Mouse (Mus musculus): ENCODE measurements around the gene Pla2r1.

The Pla2r1 gene

DNA sequence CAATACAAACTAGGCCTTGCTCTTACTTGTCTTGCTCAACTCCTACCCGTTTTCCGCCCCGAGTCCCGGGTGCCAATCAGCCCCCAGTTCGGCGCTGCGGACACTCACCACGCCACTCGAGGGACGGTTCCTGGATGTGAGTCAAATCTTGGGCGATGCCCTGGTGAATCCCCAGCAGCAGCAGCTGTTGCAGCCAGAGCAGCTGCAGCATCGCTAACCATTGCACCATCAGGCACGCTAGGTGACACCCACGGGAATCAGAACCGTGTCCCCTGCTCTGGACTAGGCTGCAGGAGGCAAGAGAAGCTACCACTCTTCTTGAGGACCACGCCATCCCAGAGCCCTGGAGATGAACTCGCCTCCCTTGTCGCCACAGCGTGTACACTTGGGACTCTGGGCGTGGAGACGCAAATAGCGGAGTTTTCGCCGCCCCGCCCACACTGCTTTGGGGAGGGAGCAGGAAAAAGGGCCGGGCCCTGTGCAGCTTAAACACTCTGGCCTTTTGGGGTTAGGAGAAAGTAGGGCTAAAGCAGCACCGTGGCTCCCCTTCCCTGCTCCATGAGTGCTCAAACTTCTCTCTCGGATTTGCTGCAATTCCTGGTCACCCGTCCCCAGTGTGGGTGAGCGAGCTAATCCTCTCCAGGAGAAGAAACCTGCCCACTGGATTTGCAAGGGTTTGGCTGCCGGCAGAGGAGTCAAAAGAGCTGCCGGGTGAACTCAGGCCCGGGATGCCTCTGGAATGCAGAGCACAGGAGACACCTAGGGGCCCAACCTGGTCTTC lies at the start of gene Pla2r1:
TSS of gene Pla2r1 (minus strand) at position 407 of the 781 bp plus-strand sequence.
- DNase-seq (ENCODE audit: low spot score in 2 of 2), result peak; percentile 72 to 77

DNA sequence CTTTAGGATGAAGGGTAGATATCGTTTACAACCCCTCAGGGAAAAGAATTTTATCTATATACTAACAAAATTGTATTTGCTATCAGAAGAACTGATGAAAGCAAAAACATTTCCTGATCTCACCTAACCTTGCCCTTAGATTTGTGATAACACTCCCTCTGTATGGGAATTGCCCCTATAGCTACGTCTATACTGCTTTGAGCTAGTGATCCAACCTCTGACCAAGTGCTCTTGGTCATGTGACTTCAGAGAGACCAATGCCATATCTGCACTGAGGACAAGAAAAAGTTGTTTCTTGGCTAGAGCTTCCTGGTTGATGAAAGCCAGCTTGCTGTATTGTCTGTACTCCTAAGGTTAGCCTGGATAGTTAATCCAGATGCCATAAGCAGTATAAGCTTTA lies 48.2 kb upstream of the Pla2r1 start:
- DNase-seq (ENCODE audit: low spot score in 2 of 2), result no peak

DNA sequence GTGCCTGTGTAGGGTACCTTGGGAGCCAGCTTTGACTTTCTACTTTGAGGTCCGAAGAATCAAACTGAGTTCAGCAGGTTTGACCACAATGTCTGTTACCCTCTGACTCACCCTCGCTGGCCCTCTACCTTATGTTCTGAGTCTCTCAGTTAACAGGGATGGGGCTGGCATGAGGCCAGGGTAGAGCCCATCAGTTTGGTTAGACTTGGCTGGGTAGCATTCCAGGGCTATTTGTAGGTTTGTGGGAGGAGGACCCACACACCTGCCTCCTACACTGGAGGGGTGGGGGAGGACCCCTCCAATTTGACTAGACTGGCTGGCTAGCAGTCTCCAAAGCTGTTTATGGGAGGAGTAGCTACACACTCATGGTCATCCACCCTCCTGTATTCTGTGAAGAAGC lies 47.8 kb upstream of the Pla2r1 start:
- peak; percentile 26 to 39 for DNase-seq (ENCODE audit: low spot score in 2 of 2)

DNA sequence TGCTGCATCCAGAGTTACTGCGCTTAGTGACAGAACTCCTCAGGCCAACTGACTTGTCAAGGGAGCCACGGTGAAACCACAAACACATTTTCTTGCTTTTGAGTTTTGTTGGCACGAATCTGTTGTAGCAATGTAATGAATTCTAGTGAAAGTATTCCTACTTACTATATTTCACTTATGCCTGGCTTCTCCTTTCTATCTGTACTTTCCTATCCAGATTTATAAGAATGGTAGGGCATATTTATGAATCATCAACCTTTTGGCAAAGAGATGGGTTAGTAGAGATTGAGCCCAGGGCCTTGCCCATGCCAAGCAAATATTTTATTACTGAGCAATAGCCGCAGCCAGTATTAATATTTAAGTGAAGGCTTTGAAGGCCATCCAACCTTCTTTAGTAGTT lies 30.3 kb upstream of the Pla2r1 start:
- no peak for DNase-seq (ENCODE audit: low spot score in 2 of 2)

DNA sequence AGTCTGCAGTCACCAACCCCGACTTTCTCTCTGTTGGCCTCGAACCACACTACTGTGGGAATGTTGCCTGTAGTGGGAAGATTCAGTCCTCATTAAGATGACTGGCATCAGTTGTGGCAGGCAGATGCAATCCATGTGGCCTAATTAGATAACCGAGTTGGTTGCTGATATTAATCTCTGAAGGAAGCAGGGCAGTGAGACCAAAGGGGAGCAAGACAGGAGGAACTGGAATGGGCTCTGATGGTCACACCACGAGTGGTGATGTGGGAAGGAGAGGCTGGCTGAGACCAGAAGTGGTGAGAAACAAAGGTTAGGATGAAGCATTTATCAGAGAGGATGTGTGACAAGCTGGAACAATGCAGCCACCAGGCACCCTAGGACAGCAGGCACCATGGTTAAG lies 1.5 kb upstream of the Pla2r1 start:
- DNase-seq (ENCODE audit: low spot score in 2 of 2), result no peak

DNA sequence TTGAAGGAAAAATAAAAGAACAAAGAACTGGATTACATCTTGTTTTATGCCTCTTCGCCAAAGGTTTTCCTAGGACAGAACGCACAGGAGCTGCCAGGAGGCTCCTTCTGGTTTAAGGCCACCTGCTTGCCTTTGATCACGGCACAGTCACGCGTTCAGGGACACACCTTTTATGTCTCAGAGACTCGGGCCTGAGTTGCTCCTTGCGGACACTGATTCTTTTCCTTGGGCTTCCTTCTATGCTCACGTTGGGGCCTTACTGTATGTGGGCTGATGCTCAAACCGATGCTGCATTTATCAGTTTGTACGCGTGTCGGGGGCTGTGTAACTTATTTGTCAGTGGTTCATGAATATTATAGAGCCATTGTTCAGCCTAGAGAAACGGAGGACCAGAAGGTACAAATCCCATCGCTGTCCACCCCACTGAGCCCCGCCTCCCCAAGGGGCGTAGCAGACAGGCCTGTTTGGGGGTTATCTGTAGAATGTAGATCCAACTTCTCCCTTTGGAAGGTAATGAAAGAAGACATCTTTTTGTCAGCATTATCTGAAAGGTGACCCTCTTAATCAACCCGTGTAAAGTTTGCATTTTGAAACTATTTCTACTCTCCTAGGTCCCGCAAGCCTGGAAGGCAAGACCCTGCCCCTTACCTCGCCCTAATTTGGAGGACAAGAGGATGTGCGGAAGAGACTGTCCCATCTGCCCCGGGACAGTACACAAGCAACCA lies 769 bp downstream of the Pla2r1 start:
- no peak for DNase-seq (ENCODE audit: low spot score in 2 of 2)

DNA sequence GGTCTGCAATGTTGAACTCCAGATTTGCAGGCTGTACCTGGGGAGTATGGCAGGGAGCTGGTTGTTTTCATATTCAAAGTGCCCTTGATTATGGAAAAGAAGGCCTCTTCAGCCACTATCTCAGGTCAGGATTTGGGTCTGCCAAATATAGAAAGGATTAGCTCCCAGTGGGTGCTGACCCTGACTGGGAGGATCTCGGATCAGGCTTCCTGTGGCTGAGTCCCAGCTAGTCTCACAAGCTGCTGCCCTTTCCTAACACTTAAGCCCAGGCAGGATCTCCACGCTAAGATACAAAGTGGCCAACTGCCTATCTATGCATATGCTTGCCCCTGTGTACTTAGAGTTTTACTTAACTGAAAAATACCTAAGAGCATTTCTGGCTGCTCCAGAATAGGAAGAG lies 1.4 kb downstream of the Pla2r1 start:
- no peak for DNase-seq (ENCODE audit: low spot score in 2 of 2)

DNA sequence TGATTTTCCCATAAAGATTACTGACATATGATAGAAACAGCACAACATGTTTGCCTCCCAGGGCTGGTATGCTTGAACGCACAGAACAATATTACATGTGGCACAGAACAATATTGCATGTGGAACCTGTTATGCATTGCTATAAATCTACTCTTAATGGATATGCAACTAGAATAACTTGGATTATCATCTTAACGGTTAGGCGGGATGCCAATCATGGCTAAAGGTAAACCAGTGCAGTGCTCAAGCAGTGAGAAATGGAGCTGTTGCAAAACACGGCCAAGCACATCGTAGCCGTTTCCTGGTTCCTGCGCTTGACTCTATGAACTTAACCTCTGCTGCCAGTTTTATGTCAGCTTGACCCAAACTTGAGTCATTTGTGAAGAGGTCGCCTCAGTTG lies 2.6 kb downstream of the Pla2r1 start:
- peak in 1 of 2 experiments; percentile 6 for DNase-seq (ENCODE audit: low spot score in 2 of 2)

DNA sequence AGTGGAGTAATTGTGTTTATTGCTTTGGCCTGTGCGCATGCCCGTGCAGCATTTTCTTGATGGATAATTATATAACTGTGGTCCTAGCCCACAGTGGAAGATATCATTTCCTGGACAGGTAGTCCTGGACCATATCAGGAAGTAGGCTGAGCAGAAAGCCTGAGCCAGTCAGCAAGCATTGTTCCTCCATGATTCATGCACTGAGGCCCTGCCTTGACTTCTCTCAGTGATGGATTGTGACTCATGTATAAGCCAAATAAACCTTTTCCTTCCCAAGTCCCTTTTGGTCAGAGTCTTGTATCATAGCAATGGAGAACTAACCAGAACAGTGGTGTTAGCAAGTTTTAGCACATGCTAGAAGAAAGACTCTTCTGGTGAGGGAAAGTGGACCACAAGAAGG lies 3.3 kb downstream of the Pla2r1 start:
- peak in 1 of 2 experiments; percentile 12 for DNase-seq (ENCODE audit: low spot score in 2 of 2)

DNA sequence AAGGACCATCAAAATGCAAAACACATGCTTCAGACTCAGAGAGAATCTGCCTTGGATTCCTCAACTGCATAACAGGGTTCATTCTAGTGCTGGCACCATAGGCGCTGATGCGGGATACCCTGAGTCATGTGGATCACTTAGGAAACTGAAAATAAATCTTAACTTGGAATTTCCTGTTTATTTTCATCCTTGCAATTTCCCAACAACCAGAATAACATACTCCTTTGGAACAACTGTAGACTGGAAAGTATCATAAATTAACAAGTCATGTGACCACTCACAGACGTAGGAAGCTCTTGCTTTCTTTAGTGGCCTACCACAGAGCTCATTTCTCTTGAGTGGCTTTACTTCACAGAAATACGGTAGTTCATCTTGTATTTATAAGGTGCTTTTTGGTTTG lies 7.0 kb downstream of the Pla2r1 start:
- DNase-seq (ENCODE audit: low spot score in 2 of 2), result no peak

DNA sequence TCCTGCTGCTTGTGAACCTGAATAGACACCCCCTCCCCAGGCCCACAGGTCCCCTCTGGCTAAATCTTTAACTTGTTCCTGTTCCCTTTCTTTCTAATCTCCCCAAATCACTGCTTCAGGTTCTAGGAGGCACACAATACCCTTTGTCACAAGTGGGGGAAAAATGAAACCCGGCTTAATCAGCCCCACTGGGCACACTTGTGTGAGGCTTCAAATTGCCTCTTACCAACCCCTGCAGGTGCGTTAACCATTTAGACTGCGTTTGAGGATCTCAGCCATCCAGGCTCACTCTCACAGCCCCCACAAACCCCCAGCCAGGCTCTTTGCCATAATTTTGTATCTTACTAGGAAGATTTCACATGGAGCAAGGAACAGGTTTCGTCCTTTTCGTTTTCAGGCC lies 9.1 kb downstream of the Pla2r1 start:
- no peak for DNase-seq (ENCODE audit: low spot score in 2 of 2)

DNA sequence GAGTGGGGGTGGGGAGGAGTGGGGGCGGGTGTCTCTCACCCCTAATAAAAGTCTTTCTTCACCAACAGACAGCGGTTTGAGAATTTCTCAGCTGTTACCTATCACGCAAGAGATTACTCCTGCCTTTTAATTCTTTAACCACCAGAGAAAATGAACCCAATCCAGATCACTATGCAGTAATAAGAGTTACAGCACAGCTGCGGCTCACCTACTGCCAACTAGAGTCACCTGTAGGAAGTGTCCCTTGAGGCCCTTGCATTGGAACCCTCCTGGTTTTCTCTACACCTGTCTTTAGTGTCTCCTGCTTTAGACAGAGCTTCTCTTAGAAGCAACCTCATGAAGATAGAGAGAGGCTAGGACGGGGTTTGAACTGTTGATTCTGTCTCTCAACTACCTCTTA lies 11.4 kb downstream of the Pla2r1 start:
- DNase-seq (ENCODE audit: low spot score in 2 of 2), result no peak

DNA sequence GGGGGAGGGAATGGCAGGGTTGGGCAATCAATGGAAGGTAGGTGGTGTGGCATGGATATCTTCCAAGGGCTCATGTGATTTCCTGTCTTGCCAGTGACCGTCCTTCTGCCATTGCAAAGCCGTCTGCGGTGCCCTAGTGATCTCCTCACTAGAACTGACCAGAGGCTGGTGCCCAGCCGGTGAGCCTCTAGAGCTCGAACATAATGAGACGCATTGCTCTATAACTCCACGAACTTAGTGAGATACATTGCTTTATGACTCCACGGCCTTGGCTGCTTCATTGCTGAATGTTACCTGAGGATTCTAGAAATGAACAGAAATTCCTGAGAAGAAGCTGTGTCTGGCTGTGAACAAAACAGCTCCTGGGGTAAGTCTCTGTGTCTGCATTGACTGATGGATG lies 12.8 kb downstream of the Pla2r1 start:
- no peak for DNase-seq (ENCODE audit: low spot score in 2 of 2)

DNA sequence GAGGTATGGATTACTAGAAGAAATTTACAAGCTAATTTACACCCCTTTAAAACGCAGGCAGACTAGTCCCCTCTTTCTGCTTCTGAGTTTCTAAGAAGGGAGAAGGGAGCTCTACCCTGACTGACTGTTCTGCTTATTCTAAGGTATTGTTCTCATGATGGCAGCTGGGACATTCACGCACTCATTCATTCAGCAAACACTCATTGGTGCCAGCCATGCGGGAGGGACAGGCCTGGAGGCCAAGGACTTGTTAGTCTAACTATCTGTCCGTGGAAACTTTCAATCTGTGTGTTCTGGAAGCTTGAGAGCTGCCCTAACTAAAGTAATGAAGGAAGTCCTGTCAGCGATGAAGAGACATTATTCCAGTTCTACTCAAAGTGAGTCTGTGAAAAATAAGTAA lies 14.4 kb downstream of the Pla2r1 start:
- DNase-seq (ENCODE audit: low spot score in 2 of 2), result no peak

DNA sequence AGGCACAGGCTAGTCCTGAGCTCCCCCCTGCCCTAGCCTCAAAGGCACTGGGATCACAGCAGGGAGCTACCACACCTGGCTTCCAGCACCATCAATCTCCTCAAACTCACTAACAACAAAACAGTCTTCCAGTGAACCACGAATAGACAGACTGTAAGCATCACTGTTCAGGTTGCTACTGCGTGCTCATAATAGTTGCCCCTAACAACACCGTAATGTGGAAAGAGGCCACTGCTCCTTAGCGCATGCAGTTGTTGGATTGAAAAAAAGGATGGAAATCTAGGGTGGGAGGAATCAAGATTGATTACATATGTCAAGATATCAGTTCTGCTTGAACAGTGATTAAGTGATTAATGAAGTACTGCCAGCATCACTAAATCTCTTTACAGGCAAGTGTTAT lies 14.8 kb downstream of the Pla2r1 start:
- no peak for DNase-seq (ENCODE audit: low spot score in 2 of 2)

DNA sequence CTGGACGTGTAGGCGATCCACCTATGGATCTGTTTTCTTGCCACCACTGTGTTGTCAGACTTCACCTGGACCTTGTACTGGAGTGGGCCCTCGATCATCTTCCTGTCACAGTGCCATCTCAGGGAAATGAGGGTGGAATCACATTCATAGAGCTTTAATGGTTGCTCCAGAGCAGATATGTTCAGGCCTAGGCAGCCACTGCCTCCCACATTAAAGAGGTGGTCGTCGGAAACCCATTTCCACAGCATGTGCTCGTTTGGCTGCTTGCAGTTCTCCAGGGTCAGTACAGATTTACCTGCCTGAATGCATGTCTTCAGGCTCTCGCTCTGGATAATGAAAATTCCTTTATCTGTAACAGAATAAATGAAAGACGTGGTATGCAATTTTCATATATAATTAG lies 18.4 kb downstream of the Pla2r1 start:
- DNase-seq (ENCODE audit: low spot score in 2 of 2), result no peak

DNA sequence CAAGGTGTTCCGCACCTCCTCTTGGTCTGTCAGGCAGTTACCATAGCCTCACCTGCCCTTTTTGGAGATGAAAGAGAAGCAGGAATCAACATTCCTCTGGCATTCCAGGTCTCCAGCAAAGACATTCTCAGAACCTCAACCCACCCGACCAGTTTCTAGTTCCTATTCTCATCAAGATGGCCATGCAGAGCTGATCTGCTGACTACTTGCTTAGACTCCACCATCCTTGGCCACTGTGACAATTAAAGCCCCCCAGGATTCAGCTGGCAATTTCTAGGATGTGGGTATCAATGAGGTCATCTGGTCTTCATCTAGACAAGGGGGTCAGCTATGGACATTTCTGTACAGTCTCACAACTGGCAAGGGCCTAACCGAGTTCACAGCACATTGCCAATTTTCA lies 20.1 kb downstream of the Pla2r1 start:
- no peak for DNase-seq (ENCODE audit: low spot score in 2 of 2)

DNA sequence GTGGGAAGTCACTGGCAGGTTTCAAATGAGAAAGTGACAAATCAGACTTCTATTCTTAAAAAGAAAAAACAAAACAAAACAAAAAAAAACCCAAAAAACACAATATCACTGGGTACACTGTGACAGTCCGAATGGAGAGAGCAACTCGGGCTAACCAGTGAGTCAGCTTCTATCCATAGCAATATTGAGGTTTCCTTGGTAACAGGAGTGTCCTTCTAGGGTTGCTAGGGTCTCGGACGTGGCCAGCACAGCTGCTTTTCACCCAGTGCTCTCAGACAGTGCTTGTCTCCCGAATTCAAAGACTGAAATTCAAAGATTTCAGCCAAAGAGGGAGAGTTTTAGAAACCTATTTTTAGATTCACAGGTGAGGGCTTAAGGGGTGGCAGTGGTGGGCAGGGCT lies 20.6 kb downstream of the Pla2r1 start:
- no peak for DNase-seq (ENCODE audit: low spot score in 2 of 2)

DNA sequence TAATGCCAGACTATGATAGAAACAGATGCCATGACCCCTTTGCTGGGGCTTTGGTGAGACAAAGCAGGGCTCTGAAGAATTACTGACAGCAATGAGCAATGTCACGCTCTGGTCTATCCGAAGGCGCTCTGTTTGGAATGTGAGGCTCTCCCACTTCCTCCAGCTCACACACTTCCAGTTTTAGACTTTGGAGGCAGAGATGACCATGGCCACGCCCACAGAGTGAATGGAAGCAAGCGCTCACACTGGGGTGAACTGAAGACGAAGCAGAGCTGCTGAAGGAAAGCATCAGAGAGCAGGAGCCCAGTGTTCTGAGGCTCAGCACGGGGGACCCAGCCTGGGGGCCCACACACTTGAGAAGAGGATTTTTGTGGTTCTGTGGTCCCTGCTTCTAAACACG lies 37.3 kb downstream of the Pla2r1 start:
- DNase-seq (ENCODE audit: low spot score in 2 of 2), result no peak

DNA sequence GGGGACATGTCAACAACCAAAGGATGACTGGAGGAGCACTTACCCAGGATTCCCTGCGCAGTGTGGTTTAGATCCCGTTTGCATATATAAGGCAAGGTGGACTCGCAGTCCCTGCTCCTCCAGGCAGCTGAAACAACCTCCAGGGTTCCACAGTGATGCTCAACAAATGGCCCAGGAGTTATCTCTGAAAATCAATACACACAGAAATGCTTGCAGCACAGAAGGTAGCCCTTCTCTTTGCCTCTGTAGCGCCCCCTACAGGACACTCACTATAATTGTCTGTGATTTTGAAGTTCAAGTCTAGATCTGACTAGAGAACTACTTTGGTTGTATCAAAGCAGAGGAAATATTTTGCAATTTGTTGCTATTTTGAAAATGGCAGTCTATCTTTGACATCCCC lies 38.2 kb downstream of the Pla2r1 start:
- no peak for DNase-seq (ENCODE audit: low spot score in 2 of 2)

DNA sequence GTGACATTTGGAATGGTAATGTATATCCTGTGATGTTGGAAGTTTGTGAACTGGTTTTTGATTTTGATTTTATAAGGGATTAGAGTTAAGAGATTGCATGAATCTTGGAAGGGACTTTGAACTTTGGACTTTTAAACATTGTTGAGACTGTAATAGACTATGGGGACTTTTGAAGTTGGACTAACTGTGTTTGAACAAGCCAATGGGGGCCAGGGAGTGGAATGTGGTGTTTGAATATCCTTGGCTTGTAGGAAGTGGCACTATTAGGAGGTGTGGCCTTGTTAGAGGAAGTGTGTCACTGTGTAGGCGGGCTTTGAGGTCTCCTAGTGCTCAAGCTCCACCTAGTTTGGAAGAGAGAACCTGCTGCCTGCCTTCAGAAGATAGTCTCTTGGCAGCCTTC lies 42.4 kb downstream of the Pla2r1 start:
- no peak for DNase-seq (ENCODE audit: low spot score in 2 of 2)

DNA sequence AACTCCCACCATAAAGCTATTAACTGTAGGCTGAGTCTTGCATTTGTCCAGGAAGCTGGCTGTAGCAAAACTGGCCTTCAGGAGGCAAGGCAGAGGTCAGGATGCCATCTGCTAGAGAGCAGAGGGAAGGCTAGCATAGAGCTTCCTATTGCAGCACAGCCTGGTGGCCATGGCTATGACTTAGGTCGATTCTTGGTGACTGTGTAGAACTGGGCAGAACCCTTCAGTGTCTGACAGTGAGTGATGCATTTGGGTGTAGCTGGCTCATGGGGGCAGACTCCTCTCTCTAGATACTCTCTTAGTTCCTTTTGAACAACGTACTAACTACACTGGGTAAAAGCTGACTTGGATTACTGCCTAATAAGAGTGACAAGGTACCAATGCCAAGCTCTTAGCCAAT lies 48.0 kb downstream of the Pla2r1 start:
- no peak for DNase-seq (ENCODE audit: low spot score in 2 of 2)

DNA sequence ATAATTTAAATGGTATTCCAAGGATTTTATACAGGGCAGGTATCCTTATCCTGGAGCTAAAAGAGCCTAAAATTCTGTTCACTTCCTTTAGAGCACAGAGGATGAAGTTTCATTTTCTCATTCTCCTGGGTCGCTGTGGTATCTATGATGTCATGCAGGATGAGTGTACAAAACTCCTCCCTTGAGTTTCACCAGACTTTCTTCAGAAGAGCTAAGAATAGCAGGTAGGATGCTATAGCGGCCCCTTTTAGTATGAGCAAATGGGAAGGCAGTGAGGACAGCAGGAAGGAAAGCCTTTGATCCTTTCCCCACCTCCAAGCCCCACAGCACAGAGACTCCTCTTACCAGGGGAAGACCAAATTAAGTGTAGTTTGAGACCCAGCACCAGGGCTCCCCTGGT lies 48.4 kb downstream of the Pla2r1 start:
- no peak for DNase-seq (ENCODE audit: low spot score in 2 of 2)
